Mouse (Mus musculus) kidney, adult 2 months (tissue): Measurements from ENCODE around the gene Eif4g3. TPM values are rescaled to one million over a fixed set of nuclear protein-coding genes. Genes with fewer than 3 reads are reported as not detected.

Source experiments
- DNase-seq: peaks from one replicate; pipeline ENCODE4 v3.0.0; 2021
- H3K27ac ChIP-seq: fragments of 200-500 bp; 2 replicates; pipeline ENCODE4 v1.5.1; 2012; ENCODE audit warnings: low read depth, low read length, control low read depth, inconsistent platforms; ENCODE audit not compliant: insufficient read depth
- H3K27me3 ChIP-seq: fragments of 200-500 bp; replicated peaks from 2 replicates; pipeline ENCODE4 v1.6.1; 2012; ENCODE audit warnings: mild to moderate bottlenecking, moderate library complexity, low read length, inconsistent platforms; ENCODE audit not compliant: control insufficient read depth, insufficient read depth
- H3K36me3 ChIP-seq: fragments of 200-500 bp; 2 replicates; pipeline ENCODE4 v1.6.1; 2012; ENCODE audit warnings: mild to moderate bottlenecking, moderate library complexity, low read length, inconsistent platforms; ENCODE audit not compliant: control insufficient read depth, insufficient read depth
- H3K4me1 ChIP-seq: fragments of 200-500 bp; 2 replicates; pipeline ENCODE4 v1.6.1; 2011; ENCODE audit warnings: low read length; ENCODE audit not compliant: control insufficient read depth, insufficient read depth
- H3K4me3 ChIP-seq: fragments of 200-500 bp; 2 replicates; pipeline ENCODE4 v1.5.1; 2011; ENCODE audit warnings: mild to moderate bottlenecking, low read depth, low read length, control low read depth; ENCODE audit not compliant: insufficient read depth
- CTCF ChIP-seq: fragments of 200-500 bp; conservative IDR thresholded peaks from 2 replicates; pipeline ENCODE4 v1.5.1; 2011; ENCODE audit warnings: low read depth, mild to moderate bottlenecking, control low read depth, low read length, moderate library complexity, mixed read lengths; ENCODE audit not compliant: insufficient read depth, insufficient read length
- POLR2A ChIP-seq: fragments of 200-500 bp; IDR thresholded peaks from one replicate; pipeline ENCODE4 v1.6.1; 2011; ENCODE audit warnings: low read depth, low read length, control low read depth
- WGBS: fragments of 180-500 bp; shearing (Covaris S2); methylation state at CpG from one replicate; pipeline ENCODE4 v1.1.7; 2018; 5-methylcytosine and 5-hydroxymethylcytosine counted together
- polyA plus RNA-seq: library from polyadenylated mRNA; depleted of rRNA; stranded (reverse); fragments of >200 nt; gene quantifications from 2 replicates; pipeline ENCODE4 v1.2.3, GENCODE M21; 2012

Gene Eif4g3
- polyA plus RNA-seq, 1 experiment = 53.5 TPM

DNA sequence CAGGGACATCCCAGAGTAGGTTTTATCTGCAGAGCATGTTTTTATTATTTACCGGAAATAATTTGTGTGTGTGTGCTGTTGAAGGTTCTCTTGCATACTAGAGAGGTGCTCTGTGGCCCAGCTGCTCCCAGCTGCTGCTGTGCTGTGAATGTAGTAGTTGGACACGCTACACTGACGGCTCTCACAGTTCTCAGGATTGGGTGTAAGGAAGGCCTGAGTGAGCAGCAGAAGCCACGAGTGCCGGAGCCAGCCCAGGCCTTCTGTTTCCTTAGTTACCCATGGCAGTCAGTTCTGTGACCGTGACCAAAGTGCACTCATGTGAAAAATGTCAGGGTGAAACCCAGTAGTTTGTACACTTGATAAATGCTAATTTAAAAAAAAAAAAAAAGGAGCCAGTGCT is 25.2 kb downstream of the Eif4g3 start:
- Histone ChIP-seq H3K4me3 (no peak overlapping the region), H3K27ac (no peak overlapping the region), H3K4me1 (peaks cover 10% of the 10 kb centered on the region), H3K36me3 (no peaks in the 10 kb centered on the region; the same call in 1 of the 2 replicates), H3K27me3 (no peaks in the 10 kb centered on the region)
- no peak for TF ChIP-seq CTCF
- no peak for TF ChIP-seq POLR2A
- peak; percentile 90 for DNase-seq
- 18% methylated on average over 6 of the region's 6 CpGs for WGBS

- Histone ChIP-seq H3K36me3 (no peaks in the 10 kb centered on the region; the same call in 1 of the 2 replicates), H3K27ac (no peak overlapping the region), H3K4me3 (no peak overlapping the region), H3K27me3 (no peaks in the 10 kb centered on the region), H3K4me1 (peaks cover 10% of the 10 kb centered on the region)
- WGBS = 78% methylated on average over 6 of the region's 6 CpGs
- DNase-seq = no peak
- TF ChIP-seq POLR2A (no peak), CTCF (no peak)
Measured at GRCm38 (mm10) chr4:138020231-138020630, 27.4 kb downstream of the Eif4g3 start.

GRCm38 (mm10) chr4:138021651-138022050 is 28.8 kb downstream of the Eif4g3 start:
- WGBS = 86% methylated on average over 6 of the region's 6 CpGs

DNA sequence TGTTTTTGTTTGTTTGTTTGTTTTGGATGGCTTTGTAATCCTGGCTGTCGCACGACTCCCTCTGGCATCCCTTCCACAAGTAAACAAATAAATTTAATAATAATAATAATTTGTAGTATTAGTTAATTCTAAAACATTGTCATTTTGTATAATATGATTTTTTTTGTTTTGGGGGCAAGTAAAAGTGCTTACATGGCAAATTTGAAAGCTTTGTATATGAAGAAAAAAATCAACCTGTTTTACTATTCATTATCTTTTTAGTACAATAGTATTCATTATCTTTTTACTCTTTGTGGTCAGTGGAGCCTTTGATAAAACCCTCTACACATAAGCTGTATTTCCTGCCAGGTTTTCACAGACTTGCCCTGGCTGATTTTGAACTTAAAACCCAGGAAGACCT is 29.9 kb downstream of the Eif4g3 start:
- WGBS = 66% methylated on average over 2 of the region's 2 CpGs
- H3K36me3 ChIP-seq = no peaks in the 10 kb centered on the region
- H3K4me3 ChIP-seq = no peak overlapping the region
- TF ChIP-seq POLR2A = no peak
- no peak for TF ChIP-seq CTCF
- H3K4me1 ChIP-seq = no peaks in the 10 kb centered on the region
- H3K27ac ChIP-seq = no peak overlapping the region
- H3K27me3 ChIP-seq = no peaks in the 10 kb centered on the region
- DNase-seq = no peak

More at GRCm38 (mm10) chr4:138021651-138022050, 28.8 kb downstream of the Eif4g3 start:
- Histone ChIP-seq H3K36me3 (no peaks in the 10 kb centered on the region; the same call in 1 of the 2 replicates), H3K4me1 (peaks cover 9% of the 10 kb centered on the region), H3K27ac (no peak overlapping the region), H3K4me3 (no peak overlapping the region), H3K27me3 (no peaks in the 10 kb centered on the region)
- TF ChIP-seq POLR2A = no peak
- no peak for TF ChIP-seq CTCF
- DNase-seq = no peak

DNA sequence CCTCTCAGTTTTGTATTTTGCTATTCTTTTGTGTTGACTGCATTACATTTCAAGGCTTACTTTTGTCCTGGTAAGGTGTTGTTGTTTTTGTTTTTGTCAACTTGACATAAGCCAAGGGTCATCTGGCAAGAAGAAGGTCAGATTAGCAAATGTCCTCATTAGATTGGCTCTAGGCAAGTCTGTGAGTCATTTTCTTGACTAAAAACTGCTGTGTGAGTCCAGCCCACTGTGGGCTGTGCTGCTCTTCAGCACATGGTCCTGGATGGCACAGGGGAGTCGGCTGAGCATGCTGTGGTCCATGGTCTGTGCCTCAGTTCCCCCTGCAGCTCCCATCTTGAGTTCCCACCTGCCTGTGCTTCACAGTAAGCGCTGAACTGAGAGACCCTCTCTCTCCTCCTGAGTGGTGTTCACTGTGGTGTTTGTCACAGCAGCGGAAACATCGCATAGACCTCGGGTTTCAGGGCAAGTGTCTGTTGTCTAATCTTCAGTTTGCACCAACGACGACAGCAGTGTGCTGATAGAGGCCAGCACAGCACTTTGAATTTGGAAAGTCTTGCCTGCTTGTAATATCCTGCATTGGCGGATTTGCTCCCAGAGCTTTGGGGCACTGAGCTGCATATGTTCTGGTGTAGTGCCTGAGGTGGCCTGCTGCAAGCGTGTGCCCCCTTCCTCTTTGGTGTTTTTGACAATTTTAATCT is 30.7 kb downstream of the Eif4g3 start:
- H3K27me3 ChIP-seq = no peaks in the 10 kb centered on the region
- no peak overlapping the region for H3K27ac ChIP-seq
- TF ChIP-seq POLR2A = no peak
- TF ChIP-seq CTCF = no peak
- no peaks in the 10 kb centered on the region for H3K4me1 ChIP-seq
- 82% methylated on average over 9 of the region's 9 CpGs for WGBS
- no peaks in the 10 kb centered on the region for H3K36me3 ChIP-seq
- H3K4me3 ChIP-seq = no peak overlapping the region
- DNase-seq = no peak

DNA sequence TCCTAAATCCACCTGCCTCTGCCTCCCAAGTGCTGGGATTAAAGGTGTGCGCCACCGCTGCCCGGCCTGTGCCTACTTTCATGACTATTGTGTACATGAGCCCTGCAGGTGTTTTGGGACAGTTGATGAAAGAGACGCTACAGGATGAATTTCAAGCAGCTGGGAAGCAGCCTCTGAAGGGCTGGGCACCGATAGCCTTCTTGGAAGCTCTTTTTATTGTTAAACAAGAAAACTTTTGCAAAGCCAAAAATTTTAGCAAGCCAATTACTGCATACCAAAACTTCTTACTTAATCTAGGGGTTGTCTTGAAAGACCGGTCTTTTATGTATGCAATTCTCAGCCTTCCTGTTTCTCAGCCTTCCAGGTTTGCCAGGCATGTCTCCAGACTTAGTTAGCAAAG is 36.3 kb downstream of the Eif4g3 start:
- no peak for DNase-seq
- 85% methylated on average over 6 of the region's 6 CpGs for whole genome bisulfite sequencing
- TF ChIP-seq POLR2A (no peak), CTCF (no peak)
- H3K4me1 ChIP-seq = no peaks in the 10 kb centered on the region
- H3K27ac ChIP-seq = no peak overlapping the region
- H3K27me3 ChIP-seq = no peaks in the 10 kb centered on the region
- no peak overlapping the region for H3K4me3 ChIP-seq
- no peaks in the 10 kb centered on the region; the same call in 1 of the 2 replicates for H3K36me3 ChIP-seq

DNA sequence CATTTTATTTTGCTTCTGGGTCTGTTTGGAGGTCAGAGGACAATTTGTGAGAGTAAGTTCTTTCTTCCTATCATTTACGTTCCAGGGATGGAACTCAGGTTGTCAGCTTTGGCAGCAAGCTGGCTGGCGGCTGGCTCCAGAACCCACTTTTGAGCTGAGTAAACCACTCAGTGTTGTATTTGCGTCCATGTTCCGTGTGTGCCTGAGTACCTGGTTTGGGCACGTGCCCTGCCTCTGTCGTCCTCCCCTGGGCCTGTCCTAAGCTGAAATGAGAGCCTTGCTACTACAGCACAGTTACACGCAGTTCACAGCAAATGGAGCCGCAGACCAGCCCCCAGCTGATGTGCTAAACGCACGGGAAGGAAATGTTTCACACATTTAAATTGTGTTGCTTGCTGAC is 39.0 kb downstream of the Eif4g3 start:
- Histone ChIP-seq H3K36me3 (no peaks in the 10 kb centered on the region; the same call in 1 of the 2 replicates), H3K27ac (no peak overlapping the region), H3K27me3 (no peaks in the 10 kb centered on the region), H3K4me3 (no peak overlapping the region), H3K4me1 (no peaks in the 10 kb centered on the region)
- TF ChIP-seq CTCF (no peak), POLR2A (no peak)
- no peak for DNase-seq
- 91% methylated on average over 10 of the region's 10 CpGs for WGBS
